Mouse (Mus musculus): ENCODE measurements around the gene Isg20l2. TPM values are rescaled to one million over a fixed set of nuclear protein-coding genes. Genes with fewer than 3 reads are reported as not detected.

The Isg20l2 gene
- total RNA-seq, 2 experiments from 2014 or later, result 13.4 to 14.0 TPM

GRCm38 (mm10) chr3:87947056-87947810 lies 17.1 kb downstream of the Isg20l2 start:
- DNase-seq (ENCODE audit: low spot score in 2 of 2), result peak; percentile 17 to 27

GRCm38 (mm10) chr3:87947811-87948199 lies 17.7 kb downstream of the Isg20l2 start:
- no peak for DNase-seq (ENCODE audit: low spot score in 2 of 2)

- DNase-seq (ENCODE audit: low spot score in 2 of 2), result peak in 1 of 2 experiments; percentile 29
These were observed 18.5 kb downstream of the Isg20l2 start, which contains the start of gene Crabp2 for GRCm38 (mm10) chr3:87948378-87949265. Gene Crabp2 (plus strand): TSS chr3:87948666.

GRCm38 (mm10) chr3:87949266-87949954 lies 19.3 kb downstream of the Isg20l2 start:
- no peak for DNase-seq (ENCODE audit: low spot score in 2 of 2)

GRCm38 (mm10) chr3:87949955-87950515 lies 19.9 kb downstream of the Isg20l2 start:
- no peak for DNase-seq (ENCODE audit: low spot score in 2 of 2)

- no peak for DNase-seq (ENCODE audit: low spot score in 2 of 2)
These were observed 21.8 kb downstream of the Isg20l2 start for GRCm38 (mm10) chr3:87951946-87952345.

GRCm38 (mm10) chr3:87952440-87952839 lies 22.3 kb downstream of the Isg20l2 start:
- DNase-seq (ENCODE audit: low spot score in 2 of 2), result no peak

GRCm38 (mm10) chr3:87958056-87958455 lies 27.9 kb downstream of the Isg20l2 start:
- DNase-seq (ENCODE audit: low spot score in 2 of 2), result no peak

GRCm38 (mm10) chr3:87958476-87958875 lies 28.4 kb downstream of the Isg20l2 start:
- no peak for DNase-seq (ENCODE audit: low spot score in 2 of 2)

- DNase-seq (ENCODE audit: low spot score in 2 of 2), result no peak
These were observed 28.9 kb downstream of the Isg20l2 start for GRCm38 (mm10) chr3:87958967-87959366.

GRCm38 (mm10) chr3:87959371-87959770 lies 29.3 kb downstream of the Isg20l2 start:
- DNase-seq (ENCODE audit: low spot score in 2 of 2), result no peak

GRCm38 (mm10) chr3:87960191-87960585 lies 30.1 kb downstream of the Isg20l2 start:
- DNase-seq (ENCODE audit: low spot score in 2 of 2), result no peak

GRCm38 (mm10) chr3:87960586-87961191 lies 30.6 kb downstream of the Isg20l2 start:
- peak; percentile 70 to 80 for DNase-seq (ENCODE audit: low spot score in 2 of 2)

GRCm38 (mm10) chr3:87970184-87970938 lies 40.2 kb downstream of the Isg20l2 start:
- DNase-seq (ENCODE audit: low spot score in 2 of 2), result peak; percentile 49 to 59

GRCm38 (mm10) chr3:87970939-87971488 lies 40.9 kb downstream of the Isg20l2 start, which contains the start of gene Nes:
Gene Nes (plus strand): TSS chr3:87971078.
- no peak for DNase-seq (ENCODE audit: low spot score in 2 of 2)

- peak in 1 of 2 experiments; percentile 18 for DNase-seq (ENCODE audit: low spot score in 2 of 2)
These were observed 41.5 kb downstream of the Isg20l2 start for GRCm38 (mm10) chr3:87971489-87972202.

GRCm38 (mm10) chr3:87972203-87972664 lies 42.1 kb downstream of the Isg20l2 start:
- DNase-seq (ENCODE audit: low spot score in 2 of 2), result peak in 1 of 2 experiments; percentile 24

GRCm38 (mm10) chr3:87972776-87973175 lies 42.7 kb downstream of the Isg20l2 start:
- no peak for DNase-seq (ENCODE audit: low spot score in 2 of 2)
